Mouse (Mus musculus) lung, postnatal 0 days (tissue): Measurements from ENCODE around the gene Pdss2.

Source experiments
- CTCF ChIP-seq: IDR thresholded peaks from 2 replicates; pipeline ENCODE4 v1.5.1; 2016; ENCODE audit warnings: antibody characterized with exemption, mild to moderate bottlenecking
- EP300 ChIP-seq: IDR thresholded peaks from 2 replicates; pipeline ENCODE4 v1.6.1; 2016; ENCODE audit warnings: antibody characterized with exemption, mild to moderate bottlenecking, control low read depth

- no peak for TF ChIP-seq EP300
- no peak for TF ChIP-seq CTCF
These were observed 174.5 kb downstream of the Pdss2 start for GRCm38 (mm10) chr10:43395824-43396223.
